Mouse (Mus musculus): ENCODE results near the gene Atic.

The Atic gene

DNA sequence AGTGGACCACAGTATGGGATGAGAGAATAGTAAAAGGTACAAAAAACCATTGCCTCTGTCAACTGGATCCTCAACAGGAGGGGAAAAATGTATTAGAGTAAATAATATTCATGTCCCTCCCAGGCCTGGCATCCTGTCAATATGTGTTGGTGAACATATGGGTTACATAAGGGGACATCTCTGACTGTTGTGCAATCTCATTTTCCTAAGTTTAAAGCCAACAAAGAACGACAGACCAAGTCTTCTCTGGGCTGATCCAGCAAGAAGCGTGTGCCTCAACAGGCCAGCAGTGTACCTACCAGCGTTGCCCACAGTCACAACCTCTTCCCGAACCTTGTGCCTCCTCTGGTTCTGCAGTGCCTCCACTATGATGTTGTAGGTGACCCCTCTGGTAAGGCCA lies 38.4 kb downstream of the Atic start:
- DNase-seq = no peak

DNA sequence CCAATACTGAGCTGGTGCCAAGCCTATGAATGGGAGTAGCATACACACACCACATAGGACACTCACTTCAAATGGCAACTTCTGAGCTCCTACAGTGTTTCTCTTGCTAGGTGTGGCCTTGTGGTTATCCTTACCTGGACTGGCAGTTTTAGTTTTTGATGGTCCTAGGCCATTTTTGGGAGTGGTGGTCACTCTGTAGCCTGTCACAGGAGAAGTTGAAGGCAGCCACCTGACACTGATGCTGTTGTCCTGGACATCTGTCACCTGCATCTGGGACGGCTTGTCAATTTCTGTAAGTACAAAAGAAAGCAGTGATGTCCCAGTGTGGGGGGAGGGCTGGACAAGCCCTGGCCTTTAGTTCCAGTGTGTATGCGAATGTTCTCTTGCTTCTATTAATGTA lies 48.8 kb downstream of the Atic start:
- no peak for DNase-seq

- DNase-seq = no peak
Observed at GRCm38 (mm10) chr1:71606600-71607325, 49.8 kb downstream of the Atic start.

- DNase-seq = no peak
Observed at GRCm38 (mm10) chr1:71609057-71609775, 52.3 kb downstream of the Atic start.

DNA sequence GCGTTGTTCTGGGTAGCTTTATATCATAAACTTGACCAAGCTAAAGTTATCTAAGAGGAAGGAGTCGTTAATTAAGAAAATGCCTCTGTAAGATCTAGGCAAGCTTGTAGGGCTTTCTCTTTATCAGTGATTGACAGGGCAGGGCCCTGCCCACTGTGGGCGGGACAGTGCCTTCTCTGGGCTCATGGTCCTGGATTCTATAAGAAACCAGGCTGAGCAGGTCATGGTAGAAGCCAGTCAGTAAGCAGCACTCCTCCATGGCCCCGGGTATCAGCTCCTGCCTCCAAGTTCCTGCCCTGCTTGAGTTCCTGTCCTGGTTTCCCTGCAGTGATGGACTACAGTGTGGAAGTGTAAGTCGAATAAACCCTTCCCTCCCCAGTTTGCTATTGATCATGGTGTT lies 53.0 kb downstream of the Atic start:
- DNase-seq = no peak

GRCm38 (mm10) chr1:71612256-71612655 lies 55.3 kb downstream of the Atic start:
- DNase-seq = no peak

GRCm38 (mm10) chr1:71614545-71615246 lies 57.7 kb downstream of the Atic start:
- no peak for DNase-seq

DNA sequence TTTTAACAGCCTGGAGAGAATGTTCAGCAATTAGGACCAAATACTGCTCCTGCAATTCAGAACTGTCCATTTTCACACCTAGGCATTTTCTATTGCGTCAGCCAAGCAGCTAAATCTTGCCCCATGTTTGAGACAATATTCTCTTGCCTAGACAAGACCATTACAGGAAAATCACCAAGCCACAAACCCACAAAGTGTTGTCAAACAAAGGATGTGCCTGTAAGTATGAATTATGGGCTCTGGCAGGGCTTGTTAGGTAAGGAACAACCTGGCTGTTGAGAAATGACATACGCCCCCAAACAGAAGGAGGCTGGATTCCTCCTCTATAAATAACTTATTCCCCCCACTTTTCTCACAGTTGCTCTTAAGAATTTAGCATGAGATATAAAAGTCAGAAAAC lies 64.6 kb downstream of the Atic start:
- no peak for DNase-seq

DNA sequence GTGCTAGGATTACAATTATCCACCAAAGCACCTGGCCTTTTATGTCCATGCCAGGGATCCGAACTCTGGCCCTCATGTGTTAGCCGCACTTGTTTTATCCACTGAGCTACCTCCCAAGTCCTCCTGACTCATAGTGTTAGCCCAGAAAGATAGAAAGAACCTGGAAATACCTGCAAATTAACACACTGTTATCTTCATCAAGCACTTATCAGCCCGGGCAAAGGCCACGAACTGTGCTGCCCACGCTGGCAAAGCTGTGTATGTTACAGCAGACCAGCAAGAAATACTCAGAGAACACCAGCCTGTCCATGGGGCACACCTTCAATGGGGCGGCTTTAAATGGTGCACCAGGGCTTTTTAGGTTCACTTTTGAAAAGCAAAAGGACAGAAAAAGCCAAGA lies 66.7 kb downstream of the Atic start:
- no peak for DNase-seq
